Mouse (Mus musculus): ENCODE data around the gene C2cd5. TPM values are rescaled to one million over a fixed set of nuclear protein-coding genes. Genes with fewer than 3 reads are reported as not detected.

C2cd5 gene
- 20.7 and 22.4 TPM in 2 replicates for polyA plus RNA-seq (2014; fragmentation: Nextera tagmentation; extraction: Ambion mirVana)

GRCm38 (mm10) chr6:143099681-143100382 is at the start of gene C2cd5:
C2cd5 (minus strand) TSS chr6:143100141.
- no peaks in the 10 kb centered on the region for H3K9me3 ChIP-seq (ENCODE audit: control insufficient read depth, low read length)
- peaks cover 0 to 2% of the 10 kb centered on the region in 2 experiments; a peak in 1 of 4 replicates for H3K4me1 ChIP-seq (ENCODE audit: control insufficient read depth in 2 of 2, insufficient read depth in 2 of 2, low read length in 2 of 2)
- WGBS: 1% methylated on average over 57 of the region's 75 CpGs
- peak within 1 kb of the TSS; percentile 87 to 93 for H3K27ac ChIP-seq (replicated peaks in 1 of 2; ENCODE audit: control insufficient read depth in 1 of 2, insufficient read depth in 1 of 2, low read depth in 2 of 2, low read length in 2 of 2)
- ATAC-seq (ENCODE audit: insufficient number of reproducible peaks, insufficient read depth, low FRiP score, low read depth): peak; percentile 99
- H3K4me2 ChIP-seq (ENCODE audit: low read length): peak within 1 kb of the TSS; percentile 90
- peak within 1 kb of the TSS; percentile 74 to 89 for H3K4me3 ChIP-seq (ENCODE audit: control insufficient read depth in 1 of 2, insufficient read depth in 1 of 2, low read depth in 1 of 2, low read length in 2 of 2)
- no peaks in the 10 kb centered on the region for H3K27me3 ChIP-seq (ENCODE audit: control insufficient read depth, insufficient read depth, low read length)
- H3K36me3 ChIP-seq (ENCODE audit: control insufficient read depth, insufficient read depth, low read length): peaks cover 14% of the 10 kb centered on the region
- peak within 1 kb of the TSS; percentile 90 for H3K9ac ChIP-seq (ENCODE audit: low read length)

- H3K27me3 ChIP-seq (ENCODE audit: control insufficient read depth, insufficient read depth, low read length): no peaks in the 10 kb centered on the region
- no peak overlapping the region for H3K9ac ChIP-seq (ENCODE audit: low read length)
- H3K4me2 ChIP-seq (ENCODE audit: low read length): no peak overlapping the region
- H3K4me1 ChIP-seq (ENCODE audit: control insufficient read depth in 2 of 2, insufficient read depth in 2 of 2, low read length in 2 of 2): peaks cover 0 to 2% of the 10 kb centered on the region in 2 experiments; a peak in 1 of 4 replicates
- H3K27ac ChIP-seq (replicated peaks in 1 of 2; ENCODE audit: control insufficient read depth in 1 of 2, insufficient read depth in 1 of 2, low read depth in 2 of 2, low read length in 2 of 2): no peak overlapping the region
- H3K9me3 ChIP-seq (ENCODE audit: control insufficient read depth, low read length): no peaks in the 10 kb centered on the region
- no peaks in the 10 kb centered on the region for H3K36me3 ChIP-seq (ENCODE audit: control insufficient read depth, insufficient read depth, low read length)
- ATAC-seq (ENCODE audit: insufficient number of reproducible peaks, insufficient read depth, low FRiP score, low read depth): no peak
- no peak overlapping the region for H3K4me3 ChIP-seq (ENCODE audit: control insufficient read depth in 1 of 2, insufficient read depth in 1 of 2, low read depth in 1 of 2, low read length in 2 of 2)
These were observed 48.9 kb upstream of the C2cd5 start for GRCm38 (mm10) chr6:143148868-143149267.

- Histone ChIP-seq H3K27me3 (ENCODE audit: control insufficient read depth, insufficient read depth, low read length) (no peaks in the 10 kb centered on the region), H3K4me2 (ENCODE audit: low read length) (no peak overlapping the region), H3K9me3 (ENCODE audit: control insufficient read depth, low read length) (no peaks in the 10 kb centered on the region), H3K36me3 (ENCODE audit: control insufficient read depth, insufficient read depth, low read length) (no peaks in the 10 kb centered on the region), H3K9ac (ENCODE audit: low read length) (no peak overlapping the region), H3K4me3 (ENCODE audit: control insufficient read depth in 1 of 2, insufficient read depth in 1 of 2, low read depth in 1 of 2, low read length in 2 of 2) (no peak overlapping the region), H3K27ac (replicated peaks in 1 of 2; ENCODE audit: control insufficient read depth in 1 of 2, insufficient read depth in 1 of 2, low read depth in 2 of 2, low read length in 2 of 2) (no peak overlapping the region), H3K4me1 (ENCODE audit: control insufficient read depth in 2 of 2, insufficient read depth in 2 of 2, low read length in 2 of 2) (peaks cover 0 to 5% of the 10 kb centered on the region in 2 experiments; a peak in 1 of 4 replicates)
- ATAC-seq (ENCODE audit: insufficient number of reproducible peaks, insufficient read depth, low FRiP score, low read depth): no peak
- 57% methylated on average over 8 of the region's 8 CpGs for WGBS
These were observed 46.8 kb upstream of the C2cd5 start for GRCm38 (mm10) chr6:143146756-143147155.

- ATAC-seq (ENCODE audit: insufficient number of reproducible peaks, insufficient read depth, low FRiP score, low read depth): no peak
- 77% methylated on average over 7 of the region's 7 CpGs for WGBS
- Histone ChIP-seq H3K4me3 (ENCODE audit: control insufficient read depth in 1 of 2, insufficient read depth in 1 of 2, low read depth in 1 of 2, low read length in 2 of 2) (no peak overlapping the region), H3K27me3 (ENCODE audit: control insufficient read depth, insufficient read depth, low read length) (no peaks in the 10 kb centered on the region), H3K4me2 (ENCODE audit: low read length) (no peak overlapping the region), H3K9ac (ENCODE audit: low read length) (no peak overlapping the region), H3K9me3 (ENCODE audit: control insufficient read depth, low read length) (no peaks in the 10 kb centered on the region), H3K36me3 (ENCODE audit: control insufficient read depth, insufficient read depth, low read length) (no peaks in the 10 kb centered on the region), H3K4me1 (ENCODE audit: control insufficient read depth in 2 of 2, insufficient read depth in 2 of 2, low read length in 2 of 2) (peaks cover 0 to 5% of the 10 kb centered on the region in 2 experiments; a peak in 1 of 4 replicates), H3K27ac (replicated peaks in 1 of 2; ENCODE audit: control insufficient read depth in 1 of 2, insufficient read depth in 1 of 2, low read depth in 2 of 2, low read length in 2 of 2) (no peak overlapping the region)
These were observed 45.1 kb upstream of the C2cd5 start for GRCm38 (mm10) chr6:143145051-143145450.

GRCm38 (mm10) chr6:143144556-143144955 is 44.6 kb upstream of the C2cd5 start:
- no peak overlapping the region for H3K4me3 ChIP-seq (ENCODE audit: control insufficient read depth in 1 of 2, insufficient read depth in 1 of 2, low read depth in 1 of 2, low read length in 2 of 2)
- H3K9me3 ChIP-seq (ENCODE audit: control insufficient read depth, low read length): no peaks in the 10 kb centered on the region
- no peaks in the 10 kb centered on the region for H3K36me3 ChIP-seq (ENCODE audit: control insufficient read depth, insufficient read depth, low read length)
- H3K27me3 ChIP-seq (ENCODE audit: control insufficient read depth, insufficient read depth, low read length): no peaks in the 10 kb centered on the region
- 89% methylated on average over 2 of the region's 2 CpGs for WGBS
- peaks cover 0 to 5% of the 10 kb centered on the region in 2 experiments; a peak in 1 of 4 replicates for H3K4me1 ChIP-seq (ENCODE audit: control insufficient read depth in 2 of 2, insufficient read depth in 2 of 2, low read length in 2 of 2)
- no peak overlapping the region for H3K27ac ChIP-seq (replicated peaks in 1 of 2; ENCODE audit: control insufficient read depth in 1 of 2, insufficient read depth in 1 of 2, low read depth in 2 of 2, low read length in 2 of 2)
- ATAC-seq (ENCODE audit: insufficient number of reproducible peaks, insufficient read depth, low FRiP score, low read depth): no peak
- H3K4me2 ChIP-seq (ENCODE audit: low read length): no peak overlapping the region
- H3K9ac ChIP-seq (ENCODE audit: low read length): no peak overlapping the region

GRCm38 (mm10) chr6:143143775-143144273 is 43.9 kb upstream of the C2cd5 start:
- H3K36me3 ChIP-seq (ENCODE audit: control insufficient read depth, insufficient read depth, low read length): no peaks in the 10 kb centered on the region
- H3K4me3 ChIP-seq (ENCODE audit: control insufficient read depth in 1 of 2, insufficient read depth in 1 of 2, low read depth in 1 of 2, low read length in 2 of 2): peak overlapping the region; percentile 37 to 45
- peak overlapping the region; percentile 76 for H3K4me2 ChIP-seq (ENCODE audit: low read length)
- peak overlapping the region; percentile 66 for H3K9ac ChIP-seq (ENCODE audit: low read length)
- H3K27me3 ChIP-seq (ENCODE audit: control insufficient read depth, insufficient read depth, low read length): no peaks in the 10 kb centered on the region
- 15% methylated on average over 19 of the region's 19 CpGs for WGBS
- no peaks in the 10 kb centered on the region for H3K9me3 ChIP-seq (ENCODE audit: control insufficient read depth, low read length)
- peaks cover 0 to 5% of the 10 kb centered on the region in 2 experiments; a peak in 1 of 4 replicates for H3K4me1 ChIP-seq (ENCODE audit: control insufficient read depth in 2 of 2, insufficient read depth in 2 of 2, low read length in 2 of 2)
- H3K27ac ChIP-seq (replicated peaks in 1 of 2; ENCODE audit: control insufficient read depth in 1 of 2, insufficient read depth in 1 of 2, low read depth in 2 of 2, low read length in 2 of 2): no peak overlapping the region
- no peak for ATAC-seq (ENCODE audit: insufficient number of reproducible peaks, insufficient read depth, low FRiP score, low read depth)

- Histone ChIP-seq H3K4me1 (ENCODE audit: control insufficient read depth in 2 of 2, insufficient read depth in 2 of 2, low read length in 2 of 2) (peaks cover 0 to 5% of the 10 kb centered on the region in 2 experiments; a peak in 1 of 4 replicates), H3K4me2 (ENCODE audit: low read length) (peak overlapping the region; percentile 76), H3K4me3 (ENCODE audit: control insufficient read depth in 1 of 2, insufficient read depth in 1 of 2, low read depth in 1 of 2, low read length in 2 of 2) (peak overlapping the region; percentile 37 to 45; a peak in 2 of 4 replicates), H3K9ac (ENCODE audit: low read length) (peak overlapping the region; percentile 66; the same call in 1 of the 2 replicates), H3K27me3 (ENCODE audit: control insufficient read depth, insufficient read depth, low read length) (no peaks in the 10 kb centered on the region), H3K36me3 (ENCODE audit: control insufficient read depth, insufficient read depth, low read length) (no peaks in the 10 kb centered on the region), H3K9me3 (ENCODE audit: control insufficient read depth, low read length) (no peaks in the 10 kb centered on the region), H3K27ac (replicated peaks in 1 of 2; ENCODE audit: control insufficient read depth in 1 of 2, insufficient read depth in 1 of 2, low read depth in 2 of 2, low read length in 2 of 2) (no peak overlapping the region)
- 79% methylated on average over 9 of the region's 9 CpGs for WGBS
- ATAC-seq (ENCODE audit: insufficient number of reproducible peaks, insufficient read depth, low FRiP score, low read depth): no peak
These were observed 43.4 kb upstream of the C2cd5 start for GRCm38 (mm10) chr6:143143321-143143720.

Data from heart, embryonic 14.5 days (tissue).